Mouse (Mus musculus): ENCODE data around the gene Actbl2.

Actbl2 gene

DNA sequence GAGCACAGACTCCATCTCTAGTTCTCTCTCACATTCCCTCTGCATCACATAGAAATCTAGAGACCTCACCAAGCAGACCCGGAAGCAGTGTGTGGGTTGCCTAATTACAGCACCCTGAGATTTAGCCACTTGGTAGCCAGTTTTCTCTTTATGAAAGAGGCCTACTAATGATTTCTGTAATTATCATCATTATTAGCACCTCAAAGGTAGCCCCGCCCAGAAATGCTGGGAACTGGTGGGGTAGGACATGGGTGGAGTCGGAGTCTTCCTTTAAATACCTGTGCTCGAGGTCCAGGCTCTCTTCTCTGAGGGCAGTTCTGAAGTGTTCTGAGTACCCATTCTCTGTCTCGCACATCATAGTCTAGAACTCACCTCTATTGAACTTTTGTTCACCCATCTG lies at the start of gene Actbl2:
Gene Actbl2, plus strand, starts transcription at position 301 of the 400 bp plus-strand sequence.
- no peak for DNase-seq

DNA sequence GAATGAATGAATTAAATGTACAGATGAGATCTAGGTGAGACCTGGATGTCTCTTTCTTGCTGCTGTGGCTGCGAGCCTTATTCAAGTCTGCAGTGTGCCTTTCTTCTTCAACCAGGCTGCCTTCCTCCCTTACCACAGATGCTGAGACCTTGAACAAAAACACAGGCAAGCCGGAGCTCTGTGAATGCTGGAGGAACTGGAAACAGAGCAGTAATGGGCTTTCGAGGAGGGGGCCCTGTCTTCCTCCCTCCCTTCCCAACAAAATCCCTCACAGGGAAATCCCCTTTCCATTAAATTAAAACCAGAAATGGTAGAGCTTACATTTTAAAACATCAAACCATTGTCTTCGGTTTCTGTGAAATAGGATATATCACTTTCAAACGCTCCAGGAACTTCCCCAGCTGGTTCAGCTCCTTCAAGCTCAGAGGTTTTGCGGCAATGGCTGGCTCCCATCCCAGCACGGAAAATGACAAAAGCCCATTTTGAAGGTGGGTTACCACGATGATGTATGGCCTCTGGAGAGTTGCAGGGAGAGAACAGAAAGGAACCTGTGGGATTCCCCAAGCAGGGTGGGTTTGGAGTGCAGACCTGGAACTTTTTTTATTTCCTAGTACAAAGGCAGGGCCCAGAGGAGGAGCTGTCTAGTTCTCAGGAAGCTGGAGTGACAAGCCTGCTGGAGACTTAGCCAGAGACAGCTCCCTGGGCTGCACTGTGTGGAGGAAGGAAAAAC lies 44.0 kb upstream of the Actbl2 start:
- no peak for DNase-seq

DNA sequence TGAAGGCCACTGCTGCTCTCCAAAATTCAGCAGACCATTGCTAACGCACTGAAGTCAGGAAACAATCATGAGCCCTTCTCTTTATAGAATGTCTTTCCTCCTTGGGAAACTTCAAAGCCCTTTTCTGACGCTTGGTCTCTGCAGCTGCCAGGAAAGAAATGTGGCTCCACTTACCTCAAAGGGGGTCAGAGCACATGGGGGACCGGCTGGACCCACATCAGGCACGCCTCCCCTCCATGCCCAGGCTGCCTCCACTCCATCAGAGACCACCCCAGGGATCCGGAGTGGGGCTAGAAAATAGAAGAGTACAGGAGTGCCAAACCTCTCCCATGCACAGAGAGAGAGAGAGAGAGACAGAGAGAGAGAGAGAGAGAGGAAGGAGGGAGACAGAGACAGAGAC lies 26.0 kb upstream of the Actbl2 start:
- no peak for DNase-seq

DNA sequence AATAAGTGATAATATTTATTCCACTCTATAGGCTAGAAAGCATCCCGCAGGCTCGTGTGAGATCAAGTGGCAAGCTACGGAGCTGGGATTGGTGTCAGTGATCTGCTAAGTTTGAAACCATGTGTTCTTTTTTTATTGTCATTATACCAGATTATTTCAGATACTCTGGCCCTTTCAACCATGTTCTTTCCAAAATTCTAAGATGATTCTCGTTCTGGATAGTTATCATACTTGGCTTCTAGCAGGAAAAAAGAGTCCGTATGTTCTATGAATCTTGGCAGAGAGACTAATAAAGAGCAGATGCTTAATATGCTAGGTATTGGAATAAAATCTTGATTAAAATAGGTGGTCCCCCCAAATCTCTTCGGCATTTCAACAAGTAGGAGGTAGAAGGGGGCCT lies 25.3 kb upstream of the Actbl2 start:
- no peak for DNase-seq

DNA sequence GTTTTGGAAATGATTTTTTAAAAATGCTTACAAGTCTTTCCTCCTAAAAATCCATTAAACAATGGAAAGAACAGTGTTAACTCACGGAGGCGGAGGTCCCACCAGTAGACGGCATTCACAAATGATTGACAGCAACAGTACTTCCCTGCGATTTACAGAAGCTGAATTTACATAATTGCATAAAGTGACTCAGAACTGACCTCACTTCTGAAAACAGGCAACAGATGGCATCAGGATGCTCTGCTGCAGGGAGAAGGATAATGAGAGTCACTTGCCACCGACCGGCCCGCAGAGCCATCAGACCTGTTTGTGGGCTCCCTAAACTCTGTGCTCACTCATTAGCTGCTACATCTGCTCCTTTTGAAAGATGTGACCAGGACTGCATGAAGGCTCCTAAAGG lies 22.4 kb upstream of the Actbl2 start:
- DNase-seq: peak; percentile 32 to 52

DNA sequence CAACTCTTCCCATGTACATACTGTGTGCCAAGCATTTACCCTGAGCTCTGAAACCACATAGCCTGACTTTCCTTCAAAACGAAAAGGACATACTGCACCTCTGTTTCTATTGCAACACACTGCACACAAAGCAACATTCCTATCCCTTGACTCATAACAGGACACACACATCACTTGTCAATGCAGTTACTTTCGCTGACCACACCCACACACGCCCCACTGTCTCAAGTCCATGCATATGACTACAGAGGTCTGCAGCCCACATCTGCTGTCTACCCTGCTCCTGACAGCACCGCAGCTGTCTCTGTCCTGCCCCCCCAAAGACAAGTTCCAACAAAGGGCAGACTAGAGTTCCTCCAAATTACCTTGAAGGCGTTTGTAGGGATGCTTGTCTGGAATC lies 21.5 kb upstream of the Actbl2 start:
- no peak for DNase-seq

DNA sequence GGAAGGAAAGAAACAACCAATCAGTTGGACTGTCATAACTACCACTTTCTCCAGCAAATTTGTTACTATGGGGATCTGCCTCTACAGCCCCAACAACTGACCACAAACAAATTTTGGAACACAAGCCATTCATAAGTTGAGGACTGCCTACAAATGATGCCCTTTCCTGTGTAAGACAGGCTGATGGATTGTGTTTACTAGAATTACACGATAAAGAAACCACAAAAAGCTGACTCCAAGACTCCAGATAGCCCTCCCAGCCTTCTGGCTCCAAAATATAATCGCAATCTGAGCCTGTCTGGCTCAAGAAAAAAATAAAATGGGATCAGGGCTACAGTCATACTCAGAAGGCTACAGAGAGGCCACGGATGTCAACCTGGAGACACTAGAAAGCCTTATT lies 20.2 kb upstream of the Actbl2 start:
- DNase-seq: no peak

DNA sequence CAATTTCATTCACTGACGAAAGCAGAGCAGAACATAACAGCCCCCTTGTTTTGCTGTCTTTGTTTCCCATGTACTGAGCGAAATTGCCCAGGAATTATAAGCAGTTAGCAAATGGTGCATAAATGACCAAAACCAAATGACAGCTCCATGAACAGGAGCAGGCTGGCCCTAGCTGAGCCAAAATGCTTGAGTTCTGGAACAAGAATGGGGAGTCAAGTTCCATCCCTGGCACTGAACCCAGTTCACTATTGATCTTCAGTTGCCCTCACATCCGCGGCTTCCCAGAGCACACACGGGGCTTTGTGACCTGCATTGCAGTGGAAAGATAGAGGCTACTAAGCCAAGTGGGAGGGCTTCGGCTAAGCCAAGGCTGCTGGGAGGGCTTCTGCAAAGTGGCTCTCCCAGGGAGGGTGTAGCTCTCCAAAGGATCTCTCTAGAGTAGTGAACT lies 19.1 kb upstream of the Actbl2 start:
- DNase-seq: peak; percentile 10 to 20

DNA sequence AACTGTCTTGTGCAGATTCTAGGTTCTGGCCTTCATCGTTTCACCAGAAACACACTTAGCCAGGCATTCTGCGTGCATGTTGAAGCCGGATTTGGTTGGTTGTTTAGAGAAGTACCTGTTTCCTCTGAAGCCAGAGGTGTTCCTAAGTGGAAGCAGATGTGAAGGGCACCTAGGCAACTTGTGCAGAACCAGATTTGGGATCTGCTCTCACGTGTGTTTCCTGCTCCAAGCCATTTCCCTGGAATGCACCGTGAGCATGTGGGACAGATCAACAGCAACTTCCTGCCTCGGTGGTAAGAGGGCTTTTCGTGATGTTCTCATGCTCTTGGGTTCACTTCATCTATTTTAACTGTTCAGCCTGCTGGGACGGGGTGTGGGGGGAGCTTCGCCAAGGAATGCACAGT lies 18.4 kb upstream of the Actbl2 start:
- no peak for DNase-seq

DNA sequence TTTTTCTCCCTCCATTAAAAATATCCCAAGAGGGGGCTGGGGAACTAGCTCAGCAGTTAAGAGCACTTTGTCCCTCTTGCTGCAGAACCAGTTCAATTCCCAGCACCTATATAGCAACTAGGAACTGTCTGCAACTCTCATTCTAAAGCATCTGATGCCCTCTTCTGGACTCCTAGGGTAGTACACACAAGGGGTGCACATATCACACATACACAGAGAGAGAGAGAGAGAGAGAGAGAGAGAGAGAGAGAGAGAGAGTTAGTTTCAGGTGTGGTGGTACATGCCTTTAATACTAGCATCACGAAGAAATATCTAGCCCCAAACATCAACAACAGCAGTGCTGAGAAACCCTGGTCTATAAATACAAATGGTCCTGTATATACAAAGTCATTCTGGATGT lies 17.5 kb upstream of the Actbl2 start:
- DNase-seq: no peak

DNA sequence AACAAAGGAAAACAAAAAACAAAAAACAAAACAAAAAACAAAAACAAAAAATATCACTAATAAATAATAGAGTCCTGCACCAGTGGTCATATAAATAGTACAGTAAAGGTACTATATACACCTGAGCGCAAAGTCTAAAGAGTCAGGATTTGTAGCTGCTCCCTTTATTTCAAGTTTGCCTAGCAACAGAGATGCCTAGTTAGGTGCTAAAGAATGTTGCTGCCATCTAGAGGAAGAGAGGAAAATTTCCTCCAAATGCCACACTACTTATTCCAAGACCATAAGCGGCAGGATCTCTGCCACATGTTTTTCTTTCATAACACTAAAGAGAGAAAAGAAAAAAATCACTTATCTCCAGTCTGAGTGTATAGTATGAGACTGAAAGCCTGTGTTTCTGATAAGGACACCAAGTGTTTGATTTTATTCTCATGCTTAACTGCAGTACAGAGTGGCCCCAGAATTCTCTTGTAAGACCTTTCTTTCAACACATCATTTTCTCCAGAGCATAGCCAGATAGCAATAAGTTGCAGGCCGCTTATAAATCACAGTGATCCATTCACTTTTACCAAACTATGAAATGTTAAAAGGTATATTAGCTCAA lies 16.8 kb upstream of the Actbl2 start:
- DNase-seq: no peak

DNA sequence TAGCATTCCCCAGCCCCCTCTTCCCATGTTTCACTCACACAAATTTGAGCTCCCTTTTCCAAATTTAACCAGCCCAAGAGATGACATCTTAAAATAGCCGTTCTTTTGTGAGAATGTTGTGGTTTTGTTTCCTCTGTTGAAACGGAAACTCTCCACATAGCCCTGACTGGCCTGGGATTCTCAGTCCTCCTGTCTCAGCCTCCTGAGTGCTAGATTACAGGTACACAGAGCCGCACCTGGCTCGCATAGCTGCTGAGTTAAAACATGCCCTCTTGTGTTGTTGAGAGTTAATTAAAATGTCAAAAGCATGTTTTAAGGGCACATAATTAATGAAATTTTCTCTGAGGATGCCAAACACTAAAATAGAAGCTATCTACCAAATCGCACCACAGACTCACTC lies 3.7 kb upstream of the Actbl2 start:
- DNase-seq: no peak

DNA sequence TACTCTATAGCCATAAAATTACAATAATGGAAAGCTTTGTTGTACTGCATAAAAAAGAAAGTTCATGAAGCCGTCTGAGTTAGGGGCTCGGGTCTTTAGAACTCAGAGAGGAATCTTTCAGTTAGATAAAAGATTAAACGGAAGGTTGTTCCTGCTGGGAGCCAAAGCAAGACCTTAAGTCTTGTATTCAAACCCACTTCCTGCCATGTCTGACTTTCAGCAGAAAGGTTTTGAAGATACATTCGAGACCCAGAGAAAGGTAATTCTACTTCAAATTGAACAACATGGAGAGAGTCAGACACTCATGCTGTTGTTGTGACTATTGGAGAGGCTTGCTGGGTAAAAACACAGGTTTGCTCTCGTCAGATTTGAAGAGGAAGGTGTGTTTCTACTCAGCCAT lies 3.0 kb upstream of the Actbl2 start:
- no peak for DNase-seq

DNA sequence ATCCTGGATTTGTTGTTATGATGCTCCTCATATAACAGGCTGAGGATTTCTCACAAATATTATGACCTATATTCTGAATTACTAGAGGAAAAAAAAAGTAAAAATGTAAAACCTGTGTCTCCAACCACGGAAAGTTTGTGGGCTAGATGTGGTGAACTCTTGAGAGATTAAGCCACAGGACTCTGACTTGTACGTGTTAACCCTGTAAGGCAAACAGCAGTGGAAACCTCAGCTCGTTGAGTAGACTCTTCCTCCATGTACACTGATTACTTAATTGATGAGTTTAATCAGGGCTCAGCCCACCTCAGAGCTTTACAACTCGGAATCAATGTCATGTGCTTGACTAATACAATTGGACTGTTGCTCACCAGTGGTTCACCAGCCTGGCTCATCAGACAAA lies 3.2 kb downstream of the Actbl2 start:
- no peak for DNase-seq

DNA sequence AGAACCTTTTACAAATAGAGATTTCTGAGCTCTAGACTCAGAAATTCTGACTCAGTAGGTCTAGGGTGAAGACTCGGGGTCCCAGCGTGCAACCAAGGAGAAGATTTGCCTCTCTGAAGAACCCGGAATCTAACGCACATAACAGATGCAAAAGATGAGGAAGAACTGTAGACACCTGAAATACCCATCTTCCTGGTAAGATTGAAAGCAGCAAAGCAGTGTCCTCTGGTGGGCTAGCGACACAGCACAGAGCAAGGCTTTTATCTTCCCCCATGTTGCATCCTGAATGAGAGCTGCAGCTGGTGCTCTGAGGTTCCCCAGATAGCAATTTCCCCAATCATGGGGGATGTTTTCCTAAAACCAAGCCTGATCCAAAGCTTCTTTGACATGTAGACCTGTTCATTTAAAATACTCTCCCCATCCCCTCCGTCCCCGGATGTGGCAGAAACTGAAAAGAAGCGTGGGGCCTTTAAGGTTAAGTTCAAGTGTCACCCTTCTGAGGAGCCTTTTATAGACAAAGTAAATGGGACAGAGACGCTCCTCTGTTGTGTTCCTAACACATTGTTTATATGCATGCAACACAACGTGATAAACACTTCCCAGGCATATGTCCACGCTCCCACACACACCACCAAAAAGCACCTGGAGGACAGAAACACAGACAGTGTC lies 3.7 kb downstream of the Actbl2 start:
- no peak for DNase-seq

DNA sequence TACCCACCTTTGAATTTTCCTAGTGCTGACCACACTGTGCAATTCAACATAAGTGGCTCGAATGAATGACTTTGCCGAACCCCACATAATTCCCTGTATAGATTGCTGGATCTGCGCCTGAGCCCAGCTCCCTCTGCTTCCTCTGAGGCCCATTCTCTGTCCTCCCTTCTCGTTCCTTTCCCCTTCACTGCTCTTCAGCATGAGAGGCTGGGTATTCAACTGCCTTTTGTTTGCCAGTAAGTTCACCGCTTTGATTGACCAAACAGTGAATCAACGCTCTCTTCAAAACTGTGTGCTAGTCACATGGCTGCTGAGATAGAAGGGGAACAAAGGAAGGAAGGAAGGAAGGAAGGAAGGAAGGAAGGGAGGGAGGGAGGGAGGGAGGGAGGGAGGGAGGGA lies 4.3 kb downstream of the Actbl2 start:
- no peak for DNase-seq

DNA sequence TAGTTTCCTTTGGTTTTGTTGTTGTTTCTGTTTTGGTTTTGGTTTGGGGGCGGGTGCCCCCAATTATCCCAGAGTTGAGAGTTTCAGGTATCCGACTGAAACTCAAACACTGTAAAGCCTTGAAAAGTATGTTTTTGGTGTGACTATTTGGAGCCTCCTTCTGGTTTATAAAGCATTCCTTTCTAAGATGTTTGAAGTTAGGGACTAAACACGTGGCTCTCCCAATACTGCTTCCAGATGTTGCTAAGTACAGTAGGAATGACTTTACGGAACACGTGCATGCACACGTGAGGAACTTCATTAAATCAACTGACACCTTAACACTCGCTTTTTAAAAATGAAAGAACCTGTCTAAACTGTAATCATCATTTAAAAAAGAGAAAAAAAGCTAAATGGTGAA lies 4.9 kb downstream of the Actbl2 start:
- DNase-seq: no peak

DNA sequence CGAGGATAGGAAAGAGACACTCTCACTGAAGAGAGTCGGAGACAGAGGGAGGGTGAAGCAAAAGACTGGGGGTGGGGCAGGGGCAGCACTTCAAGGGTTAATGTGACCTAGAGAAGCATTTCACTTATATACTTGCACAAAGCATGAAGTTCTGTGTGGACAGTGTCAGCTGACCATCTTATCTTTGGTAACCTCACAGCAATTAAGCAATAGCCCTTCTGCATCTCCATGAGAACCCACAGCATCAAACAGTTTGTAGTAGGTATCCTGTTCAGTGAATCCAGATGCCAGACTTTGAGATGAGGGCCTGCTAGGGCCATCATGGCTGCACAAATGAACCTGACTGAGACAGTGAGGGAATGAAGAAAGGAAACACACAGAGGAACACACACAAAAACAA lies 8.4 kb downstream of the Actbl2 start:
- no peak for DNase-seq

DNA sequence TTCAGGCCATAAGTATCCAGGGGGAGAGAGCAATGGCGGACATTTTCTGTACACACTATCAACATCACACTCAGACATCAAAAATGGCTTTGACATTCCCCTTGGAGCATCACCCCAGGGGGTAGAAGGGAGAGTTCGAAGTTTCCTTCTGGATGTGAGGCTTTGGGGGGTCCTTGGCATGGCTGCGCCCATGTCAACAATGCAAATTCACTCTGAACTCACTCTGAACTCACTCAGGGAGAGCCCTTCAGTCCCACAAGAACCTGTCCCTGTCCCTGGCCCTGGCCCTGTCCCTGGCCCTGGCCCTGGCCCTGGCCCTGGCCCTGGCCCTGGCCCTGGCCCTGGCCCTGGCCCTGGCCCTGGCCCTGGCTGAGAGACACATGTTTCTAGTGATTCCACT lies 8.9 kb downstream of the Actbl2 start:
- DNase-seq: no peak

DNA sequence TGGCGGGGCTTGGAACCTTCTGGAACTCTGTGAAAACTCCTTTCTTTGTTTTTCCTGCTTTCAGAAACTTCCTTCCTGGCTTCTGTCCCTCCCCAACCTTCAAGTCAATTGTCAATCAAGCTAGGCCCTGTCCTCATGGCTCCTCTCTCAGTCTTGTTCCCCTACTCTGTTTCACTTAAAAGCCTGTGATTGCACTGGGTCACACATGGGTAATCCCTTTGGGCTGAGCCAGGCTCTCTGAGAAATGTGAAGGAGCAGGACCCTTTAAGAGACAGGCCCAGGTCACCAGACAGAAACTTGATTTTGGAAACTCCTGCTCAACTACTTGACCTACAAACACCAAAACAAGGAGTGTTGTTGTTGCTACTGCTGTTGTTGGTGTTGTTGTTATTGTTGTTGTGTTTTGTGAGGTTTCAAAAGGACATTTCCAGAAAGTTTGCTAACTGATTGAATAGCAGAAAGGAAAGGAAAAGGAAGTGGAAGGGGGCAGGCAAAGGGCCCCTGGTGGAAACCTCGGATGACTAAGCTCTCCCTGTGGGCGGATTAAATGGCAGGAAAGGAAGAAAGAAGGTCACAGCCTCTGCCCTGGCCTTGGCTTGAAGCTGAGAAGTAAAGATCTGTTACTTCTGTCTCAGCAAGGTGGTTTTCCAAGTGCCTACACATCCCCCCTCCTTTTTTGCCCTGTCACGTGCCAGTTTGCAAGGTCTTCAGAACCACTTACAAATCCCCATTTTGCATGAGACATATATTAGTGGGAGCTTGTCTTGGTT lies 10.6 kb downstream of the Actbl2 start:
- no peak for DNase-seq

DNA sequence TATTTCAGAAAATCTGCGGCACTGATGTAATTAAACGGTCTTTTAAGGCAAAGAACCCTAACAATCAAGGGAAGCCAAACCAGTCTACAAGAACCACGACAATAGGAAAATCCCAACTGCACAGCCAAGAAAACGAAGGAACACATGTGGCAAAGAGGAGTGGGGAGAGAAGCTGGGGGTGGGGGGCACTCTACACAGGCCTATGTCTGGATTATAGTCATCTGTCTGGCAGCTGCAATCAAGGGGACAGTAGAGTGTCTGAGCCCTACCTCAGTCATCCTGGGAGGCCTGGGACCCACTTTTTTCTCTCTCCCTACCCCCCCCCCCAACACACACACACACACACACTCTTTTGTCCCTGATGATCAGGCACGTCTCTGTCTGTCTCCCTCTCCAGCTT lies 12.0 kb downstream of the Actbl2 start:
- DNase-seq: no peak

DNA sequence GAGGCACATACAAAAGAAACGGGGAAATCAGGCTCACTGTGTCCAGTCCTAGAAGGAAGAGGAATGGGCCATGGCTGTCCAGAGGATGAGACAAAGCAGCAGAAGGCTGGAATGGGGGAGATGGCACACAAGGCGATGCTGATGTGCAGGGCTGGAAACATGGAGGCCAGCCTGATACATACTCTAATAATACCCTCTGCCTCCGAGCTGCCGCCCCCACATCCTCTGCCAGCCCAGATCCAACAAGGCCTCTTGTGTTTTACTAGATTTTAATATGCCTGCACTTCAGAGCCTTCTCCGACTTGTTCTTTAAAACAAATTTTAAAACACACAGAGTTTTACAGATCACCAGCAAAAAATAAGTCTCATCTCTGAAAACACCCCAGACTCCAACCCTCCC lies 14.2 kb downstream of the Actbl2 start:
- no peak for DNase-seq

DNA sequence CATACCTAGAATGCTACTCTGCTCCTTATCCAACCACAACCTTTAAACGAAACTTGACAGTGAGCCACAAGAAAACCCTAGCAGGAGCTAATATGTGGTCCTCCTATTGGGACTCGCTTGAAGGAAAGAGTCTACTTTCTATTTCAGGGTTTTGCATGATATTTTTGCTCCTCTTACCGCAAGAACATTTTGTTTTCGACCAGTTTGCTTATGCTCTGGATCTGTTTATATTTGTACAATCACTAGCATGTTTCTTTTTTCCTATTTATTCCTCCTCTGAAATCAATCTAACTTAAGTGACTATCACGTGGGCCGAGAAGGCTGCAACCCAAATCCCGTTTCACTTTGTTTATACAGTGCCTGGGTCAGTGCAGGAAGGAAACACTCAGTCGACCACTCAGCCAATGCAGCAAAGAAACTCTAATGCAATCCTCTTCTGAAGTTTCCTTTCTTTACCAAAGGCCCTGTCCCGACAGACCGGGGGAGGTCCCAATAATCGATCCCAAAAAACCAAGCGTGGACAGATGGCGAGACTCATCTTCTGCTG lies 15.0 kb downstream of the Actbl2 start:
- DNase-seq: no peak

Data from cerebellum, postnatal 25 days (tissue).